In genomic region chr9:27090801-27091775, GRCm38 (mm10) we compare ENCODE assay signal across 16 mouse cellular contexts.
DNase-seq lines count a peak whose midpoint lies in the region; ATAC-seq lines count a peak whose summit lies in the region.
"Had no signal": no experiment of that assay in that cellular context is flagged by ENCODE, and none has a peak within 500 bp of the region (broad histone marks: within the 10 kb centered on the region; RNA-seq: fewer than 3 reads in every experiment).

No protein-coding gene starts in this region.

- H3K9ac ChIP-seq in forebrain, embryonic 14.5 days (ENCODE audit: low read length): no peak overlapping the region
- no peak overlapping the region for H3K9ac ChIP-seq in forebrain, embryonic 12.5 days
- H3K9ac ChIP-seq: heart, embryonic 15.5 days; liver, embryonic 12.5 days; neural tube, embryonic 15.5 days had no signal

- WGBS in forebrain, embryonic 14.5 days: 80% methylated on average over 13 of the region's 13 CpGs
- 91% methylated on average over 13 of the region's 13 CpGs for WGBS in forebrain, embryonic 12.5 days

- no peak overlapping the region for H3K4me2 ChIP-seq in forebrain, embryonic 14.5 days (ENCODE audit: low read length)
- no peak overlapping the region for H3K4me2 ChIP-seq in forebrain, embryonic 12.5 days
- H3K4me2 ChIP-seq: heart, embryonic 15.5 days; liver, embryonic 12.5 days; neural tube, embryonic 15.5 days had no signal

- H3K4me1 ChIP-seq in forebrain, embryonic 14.5 days (ENCODE audit: control insufficient read depth, insufficient read depth, low read length): no peaks in the 10 kb centered on the region
- no peaks in the 10 kb centered on the region for H3K4me1 ChIP-seq in forebrain, embryonic 12.5 days
- H3K4me1 ChIP-seq: heart, embryonic 15.5 days; liver, embryonic 12.5 days; neural tube, embryonic 15.5 days had no signal

- ATAC-seq in forebrain, embryonic 14.5 days: peak; percentile 88
- no peak for ATAC-seq in forebrain, embryonic 12.5 days (ENCODE audit: low FRiP score)
- ATAC-seq: liver, embryonic 12.5 days had no signal

- no peaks in the 10 kb centered on the region for H3K27me3 ChIP-seq in forebrain, embryonic 14.5 days (replicated peaks; ENCODE audit: control insufficient read depth, insufficient read depth, low read length)
- no peaks in the 10 kb centered on the region for H3K27me3 ChIP-seq in forebrain, embryonic 12.5 days
- H3K27me3 ChIP-seq: heart, embryonic 15.5 days; liver, embryonic 12.5 days; neural tube, embryonic 15.5 days had no signal

- peak; percentile 85 for DNase-seq in forebrain, embryonic 14.5 days (ENCODE audit: low spot score)
- peak; percentile 41 to 83 for DNase-seq in layer of hippocampus, adult 18-20 months (ENCODE audit: low spot score in 2 of 2)
- DNase-seq in layer of hippocampus, postnatal 10 days (ENCODE audit: low spot score in 2 of 2): no peak
- DNase-seq in cerebellum, adult 9-11 months: peak; percentile 42
- DNase-seq in layer of hippocampus, postnatal 14 days (ENCODE audit: low spot score in 2 of 2): peak; percentile 36 to 68
- DNase-seq in gastrocnemius, postnatal 4 days (ENCODE audit: low spot score in 2 of 2): no peak
- DNase-seq in lung, adult 18-20 months: no peak
- DNase-seq: B cell, adult 2 months; gastrocnemius, postnatal 14 days; lung, postnatal 14 days; thymus, adult 18-20 months had no signal

- H3K36me3 ChIP-seq in forebrain, embryonic 14.5 days (ENCODE audit: control insufficient read depth, insufficient read depth, low read length): peaks cover 88% of the 10 kb centered on the region
- H3K36me3 ChIP-seq in forebrain, embryonic 12.5 days (replicated peaks): peaks cover 90% of the 10 kb centered on the region

- no peaks in the 10 kb centered on the region for H3K9me3 ChIP-seq in forebrain, embryonic 14.5 days (replicated peaks; ENCODE audit: control insufficient read depth, low read length)
- H3K9me3 ChIP-seq in forebrain, embryonic 12.5 days: no peaks in the 10 kb centered on the region
- H3K9me3 ChIP-seq: G1E; heart, embryonic 15.5 days; liver, embryonic 12.5 days; neural tube, embryonic 15.5 days had no signal

- H3K27ac ChIP-seq in forebrain, embryonic 14.5 days (ENCODE audit: low read depth, low read length): peak overlapping the region; percentile 79; the same call in 1 of the 2 replicates
- no peak overlapping the region for H3K27ac ChIP-seq in forebrain, embryonic 12.5 days
- H3K27ac ChIP-seq: heart, embryonic 15.5 days; liver, embryonic 12.5 days; neural tube, embryonic 15.5 days had no signal

- H3K4me3 ChIP-seq in forebrain, embryonic 14.5 days (ENCODE audit: low read depth, low read length): no peak overlapping the region
- no peak overlapping the region for H3K4me3 ChIP-seq in forebrain, embryonic 12.5 days (replicated peaks)
- H3K4me3 ChIP-seq: heart, embryonic 15.5 days; liver, embryonic 12.5 days; neural tube, embryonic 15.5 days had no signal

Comparison
In these comparisons a context has a peak if more than half of its experiments do, and no peak if none do; other contexts are left out.
1. DNase-seq: peak in forebrain, embryonic 14.5 days (single experiment), layer of hippocampus, adult 18-20 months (2 of 2), cerebellum, adult 9-11 months (single experiment) and layer of hippocampus, postnatal 14 days (2 of 2); none in layer of hippocampus, postnatal 10 days (0 of 2), gastrocnemius, postnatal 4 days (0 of 2) and lung, adult 18-20 months (0 of 2).